Mouse (Mus musculus): ENCODE results near the gene Rpl21. TPM values are rescaled to one million over a fixed set of nuclear protein-coding genes. Genes with fewer than 3 reads are reported as not detected.

Rpl21 gene
- 232 and 505 TPM in 2 replicates for polyA plus RNA-seq (2012; rRNA removed)
- 689 and 720 TPM in 2 replicates for polyA plus RNA-seq (2014; fragmentation: Nextera tagmentation; extraction: Ambion mirVana)

DNA sequence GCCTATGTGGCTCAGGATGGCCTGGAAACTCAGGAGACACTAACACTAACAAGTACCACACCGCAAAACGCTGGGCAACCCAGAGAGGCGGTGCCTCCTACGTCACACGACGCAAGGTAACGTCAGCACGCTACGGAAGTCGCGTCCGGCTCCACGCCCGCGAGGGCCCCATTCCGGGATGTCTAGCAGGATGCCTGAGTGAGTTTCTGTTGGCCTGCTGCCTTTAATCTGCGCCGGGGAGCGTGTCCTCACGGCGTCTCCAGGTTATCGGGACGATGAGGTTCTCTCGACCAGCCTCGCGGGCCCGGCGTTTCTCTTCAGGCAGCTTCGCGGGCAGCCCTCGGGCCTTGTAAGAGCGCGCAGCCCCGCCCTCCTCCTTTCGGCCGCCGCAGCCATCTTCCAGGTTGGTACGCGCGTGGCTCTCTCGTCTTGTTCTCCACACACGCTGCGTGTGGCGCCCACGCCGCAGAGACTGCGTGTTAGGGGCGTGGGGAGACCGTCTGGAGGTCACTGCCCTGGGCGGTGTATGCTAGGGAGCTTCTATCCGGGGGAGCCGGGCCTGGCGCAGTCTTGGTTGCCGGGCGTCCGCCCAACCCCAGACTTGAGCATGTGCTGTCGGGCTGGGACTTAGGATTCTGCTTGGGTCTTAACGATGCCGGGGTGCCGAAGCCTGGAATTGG is at the start of gene Rpl21:
TSS of gene Rpl21 (plus strand) at position 122 of the 680 bp plus-strand sequence.
- Histone ChIP-seq H3K4me3 (replicated peaks; ENCODE audit: low read length) (peak within 1 kb of the TSS; percentile 95), H3K9me3 (ENCODE audit: control insufficient read depth, low read length) (no peaks in the 10 kb centered on the region), H3K9ac (ENCODE audit: low read depth, low read length, severe bottlenecking) (peak within 1 kb of the TSS; percentile 96), H3K4me2 (replicated peaks; ENCODE audit: low read depth, low read length, severe bottlenecking) (peak within 1 kb of the TSS; percentile 80), H3K4me1 (ENCODE audit: control insufficient read depth, insufficient read depth, low read length) (peaks cover 11% of the 10 kb centered on the region; the same call in 1 of the 2 replicates), H3K36me3 (ENCODE audit: control insufficient read depth, insufficient read depth, low read length) (peaks cover 41% of the 10 kb centered on the region), H3K27me3 (ENCODE audit: control insufficient read depth, insufficient read depth, low read length) (no peaks in the 10 kb centered on the region), H3K27ac (replicated peaks; ENCODE audit: low read depth, low read length) (peak within 1 kb of the TSS; percentile 89)
- under 1% methylated on average over 53 of the region's 60 CpGs for WGBS
- DNase-seq (ENCODE audit: low spot score) (peak; percentile 93), ATAC-seq (ENCODE audit: low FRiP score, low read depth) (peak; percentile 99)
- TF ChIP-seq POLR2A (IDR thresholded peaks at IDR 0.05; ENCODE audit: borderline replicate concordance, extremely low read depth, insufficient read depth, insufficient read length), result peak; percentile 98

DNA sequence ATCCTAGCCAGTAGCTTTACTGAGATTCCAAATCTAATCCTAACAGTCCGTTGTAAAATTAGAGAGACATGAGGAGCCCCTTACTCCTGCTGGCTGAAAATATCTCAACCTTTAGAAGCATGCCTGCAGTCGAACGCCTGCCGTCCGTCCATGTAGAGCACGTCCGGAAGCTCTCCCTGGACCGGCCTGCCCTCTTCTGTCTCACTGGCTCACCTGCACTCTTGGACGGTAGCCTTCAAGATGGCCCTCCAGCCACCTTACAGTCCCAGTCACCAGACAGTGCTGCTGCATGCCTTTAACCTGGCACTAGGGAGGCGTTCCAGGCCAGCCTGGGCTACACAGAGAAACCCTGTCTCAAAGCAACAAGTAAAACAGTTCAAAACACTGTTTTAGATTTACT is 49.4 kb upstream of the Rpl21 start:
- ATAC-seq (ENCODE audit: low FRiP score, low read depth) (no peak), DNase-seq (ENCODE audit: low spot score) (no peak)
- no peak for TF ChIP-seq POLR2A (IDR thresholded peaks at IDR 0.05; ENCODE audit: borderline replicate concordance, extremely low read depth, insufficient read depth, insufficient read length)
- Histone ChIP-seq H3K36me3 (ENCODE audit: control insufficient read depth, insufficient read depth, low read length) (peaks cover 6% of the 10 kb centered on the region; the same call in 1 of the 2 replicates), H3K9ac (ENCODE audit: low read depth, low read length, severe bottlenecking) (no peak overlapping the region), H3K27me3 (ENCODE audit: control insufficient read depth, insufficient read depth, low read length) (no peaks in the 10 kb centered on the region), H3K4me2 (replicated peaks; ENCODE audit: low read depth, low read length, severe bottlenecking) (no peak overlapping the region), H3K4me3 (replicated peaks; ENCODE audit: low read length) (no peak overlapping the region), H3K27ac (replicated peaks; ENCODE audit: low read depth, low read length) (no peak overlapping the region), H3K4me1 (ENCODE audit: control insufficient read depth, insufficient read depth, low read length) (no peaks in the 10 kb centered on the region), H3K9me3 (ENCODE audit: control insufficient read depth, low read length) (no peaks in the 10 kb centered on the region)
- WGBS, result 86% methylated on average over 10 of the region's 10 CpGs

DNA sequence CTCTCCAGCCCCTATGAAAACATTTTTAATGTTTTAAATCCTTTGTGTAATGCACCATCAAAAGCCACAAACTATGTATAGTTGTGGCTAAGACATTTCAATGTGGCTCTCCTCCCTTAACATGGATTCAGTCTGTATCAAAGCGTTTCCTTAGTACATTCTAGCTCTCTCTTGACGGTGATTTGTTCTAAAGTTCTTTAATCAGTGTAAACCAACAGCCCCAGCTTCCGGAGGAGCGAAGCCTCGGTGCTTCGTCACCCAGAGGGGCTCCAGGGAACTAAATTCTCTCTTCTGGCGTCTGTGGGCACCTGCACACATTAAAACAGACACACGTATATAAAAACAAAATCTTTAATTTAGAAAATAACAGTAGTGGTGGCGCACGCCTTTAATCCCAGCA is 48.8 kb upstream of the Rpl21 start:
- ATAC-seq (ENCODE audit: low FRiP score, low read depth) (no peak), DNase-seq (ENCODE audit: low spot score) (no peak)
- H3K4me2 ChIP-seq (replicated peaks; ENCODE audit: low read depth, low read length, severe bottlenecking), result no peak overlapping the region
- peaks cover 6% of the 10 kb centered on the region; the same call in 1 of the 2 replicates for H3K36me3 ChIP-seq (ENCODE audit: control insufficient read depth, insufficient read depth, low read length)
- no peak overlapping the region for H3K27ac ChIP-seq (replicated peaks; ENCODE audit: low read depth, low read length)
- no peaks in the 10 kb centered on the region for H3K27me3 ChIP-seq (ENCODE audit: control insufficient read depth, insufficient read depth, low read length)
- TF ChIP-seq POLR2A (IDR thresholded peaks at IDR 0.05; ENCODE audit: borderline replicate concordance, extremely low read depth, insufficient read depth, insufficient read length), result no peak
- no peaks in the 10 kb centered on the region for H3K9me3 ChIP-seq (ENCODE audit: control insufficient read depth, low read length)
- no peak overlapping the region for H3K9ac ChIP-seq (ENCODE audit: low read depth, low read length, severe bottlenecking)
- no peak overlapping the region for H3K4me3 ChIP-seq (replicated peaks; ENCODE audit: low read length)
- WGBS, result 93% methylated on average over 10 of the region's 10 CpGs
- no peaks in the 10 kb centered on the region for H3K4me1 ChIP-seq (ENCODE audit: control insufficient read depth, insufficient read depth, low read length)

DNA sequence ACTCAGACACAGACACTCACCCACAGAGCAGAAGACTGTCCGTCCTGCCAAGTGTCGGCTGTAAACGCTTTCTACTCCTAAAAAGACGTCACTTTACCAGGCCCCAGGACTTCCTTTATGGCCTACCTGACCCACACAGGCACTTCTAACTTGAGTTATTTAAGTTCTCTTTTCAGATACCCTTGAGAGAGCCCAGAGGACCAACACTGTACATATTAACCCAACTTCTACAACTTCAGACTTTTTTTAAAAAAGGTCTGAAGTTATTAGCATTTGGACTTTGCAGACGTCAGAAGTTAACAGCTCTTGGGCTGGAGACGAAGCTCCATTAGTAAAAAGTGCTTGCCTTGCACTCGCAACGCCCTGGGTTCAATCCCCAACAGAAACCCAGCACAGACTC is 46.6 kb upstream of the Rpl21 start:
- no peak overlapping the region for H3K4me2 ChIP-seq (replicated peaks; ENCODE audit: low read depth, low read length, severe bottlenecking)
- DNase-seq (ENCODE audit: low spot score) (no peak), ATAC-seq (ENCODE audit: low FRiP score, low read depth) (no peak)
- H3K9ac ChIP-seq (ENCODE audit: low read depth, low read length, severe bottlenecking), result no peak overlapping the region
- no peaks in the 10 kb centered on the region for H3K27me3 ChIP-seq (ENCODE audit: control insufficient read depth, insufficient read depth, low read length)
- H3K27ac ChIP-seq (replicated peaks; ENCODE audit: low read depth, low read length), result no peak overlapping the region
- 51% methylated on average over 8 of the region's 8 CpGs for WGBS
- no peaks in the 10 kb centered on the region for H3K9me3 ChIP-seq (ENCODE audit: control insufficient read depth, low read length)
- H3K36me3 ChIP-seq (ENCODE audit: control insufficient read depth, insufficient read depth, low read length), result peaks cover 6% of the 10 kb centered on the region; the same call in 1 of the 2 replicates
- peaks cover 8% of the 10 kb centered on the region; the same call in 1 of the 2 replicates for H3K4me1 ChIP-seq (ENCODE audit: control insufficient read depth, insufficient read depth, low read length)
- no peak for TF ChIP-seq POLR2A (IDR thresholded peaks at IDR 0.05; ENCODE audit: borderline replicate concordance, extremely low read depth, insufficient read depth, insufficient read length)
- no peak overlapping the region for H3K4me3 ChIP-seq (replicated peaks; ENCODE audit: low read length)

DNA sequence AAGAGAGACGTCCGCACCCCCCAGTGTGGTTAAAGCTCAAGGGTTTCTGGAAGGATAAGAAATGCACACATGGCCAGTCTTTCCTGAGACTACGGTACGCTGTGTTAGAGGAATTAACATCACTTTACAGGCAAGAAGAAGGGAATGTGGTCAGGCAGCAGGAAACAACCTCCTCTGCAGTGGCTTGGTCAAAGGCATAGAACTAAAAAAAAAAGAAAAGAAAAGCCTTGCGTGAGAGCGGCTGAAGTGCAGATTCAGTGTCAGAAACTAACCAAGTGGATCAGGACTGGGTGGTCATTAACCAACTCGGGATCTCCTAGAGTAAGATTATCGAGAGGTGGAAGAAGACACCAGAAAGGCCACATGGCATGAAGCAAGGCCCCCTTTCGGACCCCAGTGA is 43.3 kb upstream of the Rpl21 start:
- no peak overlapping the region for H3K4me3 ChIP-seq (replicated peaks; ENCODE audit: low read length)
- no peak for ATAC-seq (ENCODE audit: low FRiP score, low read depth)
- no peak overlapping the region for H3K4me2 ChIP-seq (replicated peaks; ENCODE audit: low read depth, low read length, severe bottlenecking)
- H3K27me3 ChIP-seq (ENCODE audit: control insufficient read depth, insufficient read depth, low read length), result no peaks in the 10 kb centered on the region
- DNase-seq (ENCODE audit: low spot score), result no peak
- no peaks in the 10 kb centered on the region for H3K36me3 ChIP-seq (ENCODE audit: control insufficient read depth, insufficient read depth, low read length)
- TF ChIP-seq POLR2A (IDR thresholded peaks at IDR 0.05; ENCODE audit: borderline replicate concordance, extremely low read depth, insufficient read depth, insufficient read length), result no peak
- H3K9ac ChIP-seq (ENCODE audit: low read depth, low read length, severe bottlenecking), result no peak overlapping the region
- peaks cover 29% of the 10 kb centered on the region for H3K4me1 ChIP-seq (ENCODE audit: control insufficient read depth, insufficient read depth, low read length)
- no peaks in the 10 kb centered on the region for H3K9me3 ChIP-seq (ENCODE audit: control insufficient read depth, low read length)
- WGBS, result 65% methylated on average over 9 of the region's 9 CpGs
- no peak overlapping the region for H3K27ac ChIP-seq (replicated peaks; ENCODE audit: low read depth, low read length)
